Mouse (Mus musculus): Measurements from ENCODE around the gene Lancl1. TPM values are rescaled to one million over a fixed set of nuclear protein-coding genes. Genes with fewer than 3 reads are reported as not detected.

Lancl1 gene
- polyA plus RNA-seq, 1 experiment from 2014 or later, result 59.8 TPM

- Histone ChIP-seq H3K27me3 (replicated peaks; ENCODE audit: control insufficient read depth, insufficient read depth, low read length) (no peaks in the 10 kb centered on the region), H3K4me3 (ENCODE audit: low read length) (no peak overlapping the region), H3K9ac (ENCODE audit: low read depth, low read length) (no peak overlapping the region), H3K27ac (ENCODE audit: low read length) (no peak overlapping the region), H3K4me2 (ENCODE audit: low read depth, low read length) (no peak overlapping the region), H3K36me3 (ENCODE audit: control insufficient read depth, insufficient read depth, low read length) (no peaks in the 10 kb centered on the region; the same call in 1 of the 2 replicates), H3K4me1 (ENCODE audit: control insufficient read depth, insufficient read depth, low read length) (peaks cover 13% of the 10 kb centered on the region), H3K9me3 (ENCODE audit: control insufficient read depth, low read length) (no peaks in the 10 kb centered on the region)
- ATAC-seq, result no peak
- 90% methylated on average over 1 of the region's 1 CpGs for WGBS
Measured at GRCm38 (mm10) chr1:66998601-66999000, 40.1 kb downstream of the Lancl1 start.

GRCm38 (mm10) chr1:66998188-66998587, 40.5 kb downstream of the Lancl1 start:
- no peak overlapping the region for H3K4me3 ChIP-seq (ENCODE audit: low read length)
- no peak overlapping the region for H3K27ac ChIP-seq (ENCODE audit: low read length)
- no peak overlapping the region for H3K9ac ChIP-seq (ENCODE audit: low read depth, low read length)
- ATAC-seq, result no peak
- H3K36me3 ChIP-seq (ENCODE audit: control insufficient read depth, insufficient read depth, low read length), result no peaks in the 10 kb centered on the region; the same call in 1 of the 2 replicates
- H3K4me2 ChIP-seq (ENCODE audit: low read depth, low read length), result no peak overlapping the region
- no peaks in the 10 kb centered on the region for H3K9me3 ChIP-seq (ENCODE audit: control insufficient read depth, low read length)
- WGBS, result 92% methylated on average over 4 of the region's 4 CpGs
- peaks cover 13% of the 10 kb centered on the region for H3K4me1 ChIP-seq (ENCODE audit: control insufficient read depth, insufficient read depth, low read length)
- no peaks in the 10 kb centered on the region for H3K27me3 ChIP-seq (replicated peaks; ENCODE audit: control insufficient read depth, insufficient read depth, low read length)

GRCm38 (mm10) chr1:66996819-66997218, 41.9 kb downstream of the Lancl1 start:
- Histone ChIP-seq H3K27me3 (replicated peaks; ENCODE audit: control insufficient read depth, insufficient read depth, low read length) (no peaks in the 10 kb centered on the region), H3K4me1 (ENCODE audit: control insufficient read depth, insufficient read depth, low read length) (peaks cover 13% of the 10 kb centered on the region), H3K4me2 (ENCODE audit: low read depth, low read length) (no peak overlapping the region), H3K27ac (ENCODE audit: low read length) (no peak overlapping the region; the same call in 1 of the 2 replicates), H3K4me3 (ENCODE audit: low read length) (no peak overlapping the region), H3K9ac (ENCODE audit: low read depth, low read length) (0 out of 2 replicates have a peak overlapping the region, but pooled peaks have one; percentile 14), H3K36me3 (ENCODE audit: control insufficient read depth, insufficient read depth, low read length) (no peaks in the 10 kb centered on the region), H3K9me3 (ENCODE audit: control insufficient read depth, low read length) (no peaks in the 10 kb centered on the region)
- WGBS, result 60% methylated on average over 2 of the region's 2 CpGs
- peak; percentile 74 for ATAC-seq

- peaks cover 8% of the 10 kb centered on the region for H3K4me1 ChIP-seq (ENCODE audit: control insufficient read depth, insufficient read depth, low read length)
- H3K9me3 ChIP-seq (ENCODE audit: control insufficient read depth, low read length), result no peaks in the 10 kb centered on the region
- no peak overlapping the region for H3K9ac ChIP-seq (ENCODE audit: low read depth, low read length)
- no peak for ATAC-seq
- H3K27me3 ChIP-seq (replicated peaks; ENCODE audit: control insufficient read depth, insufficient read depth, low read length), result no peaks in the 10 kb centered on the region
- H3K4me3 ChIP-seq (ENCODE audit: low read length), result no peak overlapping the region
- no peak overlapping the region for H3K27ac ChIP-seq (ENCODE audit: low read length)
- no peaks in the 10 kb centered on the region for H3K36me3 ChIP-seq (ENCODE audit: control insufficient read depth, insufficient read depth, low read length)
- H3K4me2 ChIP-seq (ENCODE audit: low read depth, low read length), result no peak overlapping the region
Measured at GRCm38 (mm10) chr1:66992764-66993163, 45.9 kb downstream of the Lancl1 start.

- peak; percentile 73 for ATAC-seq
- no peaks in the 10 kb centered on the region for H3K4me1 ChIP-seq (ENCODE audit: control insufficient read depth, insufficient read depth, low read length)
- no peaks in the 10 kb centered on the region for H3K36me3 ChIP-seq (ENCODE audit: control insufficient read depth, insufficient read depth, low read length)
- 0 out of 2 replicates have a peak overlapping the region, but pooled peaks have one; percentile 14 for H3K4me3 ChIP-seq (ENCODE audit: low read length)
- no peak overlapping the region for H3K9ac ChIP-seq (ENCODE audit: low read depth, low read length)
- H3K27me3 ChIP-seq (replicated peaks; ENCODE audit: control insufficient read depth, insufficient read depth, low read length), result no peaks in the 10 kb centered on the region
- no peaks in the 10 kb centered on the region for H3K9me3 ChIP-seq (ENCODE audit: control insufficient read depth, low read length)
- H3K27ac ChIP-seq (ENCODE audit: low read length), result no peak overlapping the region
- H3K4me2 ChIP-seq (ENCODE audit: low read depth, low read length), result no peak overlapping the region
- 55% methylated on average over 18 of the region's 18 CpGs for WGBS
Measured at GRCm38 (mm10) chr1:66987558-66988190, 51.0 kb downstream of the Lancl1 start.

- Histone ChIP-seq H3K27me3 (replicated peaks; ENCODE audit: control insufficient read depth, insufficient read depth, low read length) (no peaks in the 10 kb centered on the region), H3K4me1 (ENCODE audit: control insufficient read depth, insufficient read depth, low read length) (no peaks in the 10 kb centered on the region), H3K4me3 (ENCODE audit: low read length) (no peak overlapping the region), H3K27ac (ENCODE audit: low read length) (no peak overlapping the region), H3K36me3 (ENCODE audit: control insufficient read depth, insufficient read depth, low read length) (no peaks in the 10 kb centered on the region), H3K9ac (ENCODE audit: low read depth, low read length) (no peak overlapping the region), H3K9me3 (ENCODE audit: control insufficient read depth, low read length) (no peaks in the 10 kb centered on the region), H3K4me2 (ENCODE audit: low read depth, low read length) (no peak overlapping the region)
- 49% methylated on average over 4 of the region's 4 CpGs for WGBS
- no peak for ATAC-seq
Measured at GRCm38 (mm10) chr1:66985906-66986305, 52.8 kb downstream of the Lancl1 start.

GRCm38 (mm10) chr1:66985129-66985698, 53.5 kb downstream of the Lancl1 start:
- 52% methylated on average over 7 of the region's 7 CpGs for WGBS
- H3K9me3 ChIP-seq (ENCODE audit: control insufficient read depth, low read length), result no peaks in the 10 kb centered on the region
- no peak overlapping the region for H3K27ac ChIP-seq (ENCODE audit: low read length)
- no peak overlapping the region for H3K4me2 ChIP-seq (ENCODE audit: low read depth, low read length)
- H3K27me3 ChIP-seq (replicated peaks; ENCODE audit: control insufficient read depth, insufficient read depth, low read length), result no peaks in the 10 kb centered on the region
- no peaks in the 10 kb centered on the region for H3K36me3 ChIP-seq (ENCODE audit: control insufficient read depth, insufficient read depth, low read length)
- H3K9ac ChIP-seq (ENCODE audit: low read depth, low read length), result no peak overlapping the region
- no peaks in the 10 kb centered on the region for H3K4me1 ChIP-seq (ENCODE audit: control insufficient read depth, insufficient read depth, low read length)
- no peak for ATAC-seq
- no peak overlapping the region for H3K4me3 ChIP-seq (ENCODE audit: low read length)

GRCm38 (mm10) chr1:66980129-66980528, 58.5 kb downstream of the Lancl1 start:
- ATAC-seq, result no peak
- H3K36me3 ChIP-seq (ENCODE audit: control insufficient read depth, insufficient read depth, low read length), result no peaks in the 10 kb centered on the region
- H3K4me3 ChIP-seq (ENCODE audit: low read length), result no peak overlapping the region
- no peak overlapping the region for H3K27ac ChIP-seq (ENCODE audit: low read length)
- 100% methylated on average over 1 of the region's 1 CpGs for whole genome bisulfite sequencing
- no peaks in the 10 kb centered on the region for H3K27me3 ChIP-seq (replicated peaks; ENCODE audit: control insufficient read depth, insufficient read depth, low read length)
- no peaks in the 10 kb centered on the region for H3K4me1 ChIP-seq (ENCODE audit: control insufficient read depth, insufficient read depth, low read length)
- H3K9ac ChIP-seq (ENCODE audit: low read depth, low read length), result no peak overlapping the region
- no peaks in the 10 kb centered on the region for H3K9me3 ChIP-seq (ENCODE audit: control insufficient read depth, low read length)
- H3K4me2 ChIP-seq (ENCODE audit: low read depth, low read length), result no peak overlapping the region

GRCm38 (mm10) chr1:66975456-66975855, 63.2 kb downstream of the Lancl1 start:
- Histone ChIP-seq H3K9me3 (ENCODE audit: control insufficient read depth, low read length) (no peaks in the 10 kb centered on the region), H3K4me2 (ENCODE audit: low read depth, low read length) (no peak overlapping the region), H3K4me3 (ENCODE audit: low read length) (no peak overlapping the region), H3K4me1 (ENCODE audit: control insufficient read depth, insufficient read depth, low read length) (no peaks in the 10 kb centered on the region), H3K27me3 (replicated peaks; ENCODE audit: control insufficient read depth, insufficient read depth, low read length) (no peaks in the 10 kb centered on the region), H3K27ac (ENCODE audit: low read length) (no peak overlapping the region), H3K36me3 (ENCODE audit: control insufficient read depth, insufficient read depth, low read length) (no peaks in the 10 kb centered on the region), H3K9ac (ENCODE audit: low read depth, low read length) (no peak overlapping the region)
- WGBS, result 80% methylated on average over 2 of the region's 2 CpGs
- no peak for ATAC-seq

All from intestine, embryonic 16.5 days (tissue).